Mouse (Mus musculus) midbrain, embryonic 16.5 days (tissue): Measurements from ENCODE around the gene Auts2. TPM values are rescaled to one million over a fixed set of nuclear protein-coding genes. Genes with fewer than 3 reads are reported as not detected.

Source experiments
- ATAC-seq: fragments of 200-750 bp; cut with Nextera tagmentation; 2 replicates; pipeline ENCODE4 v1.8.0; 2017; ENCODE audit warnings: moderate TSS enrichment
- H3K27ac ChIP-seq: fragments of 300-500 bp; sonication (generic); 2 replicates; pipeline ENCODE4 v1.5.1; 2014; ENCODE audit warnings: mild to moderate bottlenecking, low read length, mixed read lengths
- H3K27me3 ChIP-seq: fragments of 300-500 bp; sonication (generic); 2 replicates; pipeline ENCODE4 v1.6.1; 2014; ENCODE audit warnings: low read depth, low read length, mixed read lengths; ENCODE audit not compliant: control insufficient read depth, insufficient read depth
- H3K36me3 ChIP-seq: fragments of 300-500 bp; sonication (generic); 2 replicates; pipeline ENCODE4 v1.6.1; 2014; ENCODE audit warnings: mild to moderate bottlenecking, low read length, moderate library complexity, mixed read lengths; ENCODE audit not compliant: control insufficient read depth, insufficient read depth
- H3K4me1 ChIP-seq: fragments of 300-500 bp; sonication (generic); 2 replicates; pipeline ENCODE4 v1.6.1; 2014; ENCODE audit warnings: mild to moderate bottlenecking, low read length, mixed read lengths; ENCODE audit not compliant: control insufficient read depth, insufficient read depth
- H3K4me2 ChIP-seq: fragments of 300-500 bp; sonication (generic); 2 replicates; pipeline ENCODE4 v1.6.1; 2014; ENCODE audit warnings: mild to moderate bottlenecking, low read length, mixed read lengths
- H3K4me3 ChIP-seq: fragments of 300-500 bp; sonication (generic); 2 replicates; pipeline ENCODE4 v1.5.1; 2014; ENCODE audit warnings: low read depth, mild to moderate bottlenecking, low read length, moderate library complexity, mixed read lengths
- H3K9ac ChIP-seq: fragments of 300-500 bp; sonication (generic); 2 replicates; pipeline ENCODE4 v1.6.1; 2014; ENCODE audit warnings: low read depth, low read length, mixed read lengths
- H3K9me3 ChIP-seq: fragments of 300-500 bp; sonication (generic); replicated peaks from 2 replicates; pipeline ENCODE4 v1.6.1; 2014; ENCODE audit warnings: mild to moderate bottlenecking, low read length, mixed read lengths; ENCODE audit not compliant: control insufficient read depth, poor library complexity, severe bottlenecking
- WGBS: fragments of 180-500 bp; shearing (Covaris S2); extraction: QIAGEN DNeasy Blood & Tissue Kit; methylation state at CpG from one replicate; pipeline ENCODE4 v1.1.7; 2014; 5-methylcytosine and 5-hydroxymethylcytosine counted together
- polyA plus RNA-seq: library from polyadenylated mRNA; unstranded; fragments of >200 nt; fragmentation: Nextera tagmentation; extraction: Ambion mirVana; gene quantifications from 2 replicates; pipeline ENCODE4 v1.2.1, GENCODE M21; 2015

The Auts2 gene
- polyA plus RNA-seq, 1 experiment from 2014 or later: 49.8 TPM

- Histone ChIP-seq H3K9ac (no peak overlapping the region), H3K4me2 (no peak overlapping the region), H3K27ac (no peak overlapping the region), H3K4me1 (peaks cover 16% of the 10 kb centered on the region), H3K27me3 (no peaks in the 10 kb centered on the region), H3K4me3 (no peak overlapping the region), H3K9me3 (no peaks in the 10 kb centered on the region), H3K36me3 (no peaks in the 10 kb centered on the region)
- no peak for ATAC-seq
- 83% methylated on average over 5 of the region's 5 CpGs for WGBS
Measured at GRCm38 (mm10) chr5:131857976-131858375, 685.2 kb downstream of the Auts2 start.

GRCm38 (mm10) chr5:131855358-131855757 lies 687.8 kb downstream of the Auts2 start:
- Histone ChIP-seq H3K4me3 (no peak overlapping the region), H3K4me2 (peak overlapping the region; percentile 23; the same call in 1 of the 2 replicates), H3K27ac (peak overlapping the region; percentile 42; the same call in 1 of the 2 replicates), H3K9ac (no peak overlapping the region), H3K36me3 (no peaks in the 10 kb centered on the region), H3K9me3 (no peaks in the 10 kb centered on the region), H3K4me1 (peaks cover 33% of the 10 kb centered on the region), H3K27me3 (no peaks in the 10 kb centered on the region)
- WGBS: 23% methylated on average over 8 of the region's 8 CpGs
- ATAC-seq: no peak

GRCm38 (mm10) chr5:131851597-131852453 lies 691.3 kb downstream of the Auts2 start:
- Histone ChIP-seq H3K4me2 (peak overlapping the region; percentile 19; the same call in 1 of the 2 replicates), H3K4me1 (peaks cover 32% of the 10 kb centered on the region), H3K27ac (no peak overlapping the region), H3K4me3 (no peak overlapping the region), H3K9me3 (no peaks in the 10 kb centered on the region), H3K9ac (peak overlapping the region; percentile 38; the same call in 1 of the 2 replicates), H3K36me3 (no peaks in the 10 kb centered on the region), H3K27me3 (no peaks in the 10 kb centered on the region)
- 35% methylated on average over 20 of the region's 20 CpGs for WGBS
- ATAC-seq: peak; percentile 50

GRCm38 (mm10) chr5:131850632-131851335 lies 692.4 kb downstream of the Auts2 start:
- no peaks in the 10 kb centered on the region for H3K36me3 ChIP-seq
- no peaks in the 10 kb centered on the region for H3K27me3 ChIP-seq
- H3K27ac ChIP-seq: no peak overlapping the region
- H3K4me1 ChIP-seq: peaks cover 22% of the 10 kb centered on the region
- no peak overlapping the region for H3K4me2 ChIP-seq
- H3K4me3 ChIP-seq: no peak overlapping the region
- ATAC-seq: no peak
- H3K9ac ChIP-seq: no peak overlapping the region
- no peaks in the 10 kb centered on the region for H3K9me3 ChIP-seq
- 63% methylated on average over 8 of the region's 8 CpGs for WGBS

GRCm38 (mm10) chr5:131849644-131850043 lies 693.5 kb downstream of the Auts2 start:
- 67% methylated on average over 3 of the region's 3 CpGs for whole genome bisulfite sequencing
- H3K4me3 ChIP-seq: no peak overlapping the region
- ATAC-seq: no peak

GRCm38 (mm10) chr5:131844519-131844800 lies 698.7 kb downstream of the Auts2 start:
- no peaks in the 10 kb centered on the region for H3K36me3 ChIP-seq
- H3K9ac ChIP-seq: no peak overlapping the region
- H3K9me3 ChIP-seq: no peaks in the 10 kb centered on the region
- no peak overlapping the region for H3K4me2 ChIP-seq
- WGBS: 32% methylated on average over 9 of the region's 9 CpGs
- H3K4me1 ChIP-seq: peaks cover 7% of the 10 kb centered on the region; the same call in 1 of the 2 replicates
- ATAC-seq: no peak
- H3K4me3 ChIP-seq: no peak overlapping the region
- no peak overlapping the region for H3K27ac ChIP-seq
- no peaks in the 10 kb centered on the region for H3K27me3 ChIP-seq

More at GRCm38 (mm10) chr5:131849644-131850043, 693.5 kb downstream of the Auts2 start:
- no peaks in the 10 kb centered on the region for H3K27me3 ChIP-seq
- no peak overlapping the region for H3K9ac ChIP-seq
- H3K4me1 ChIP-seq: peaks cover 16% of the 10 kb centered on the region
- no peaks in the 10 kb centered on the region for H3K9me3 ChIP-seq
- H3K4me2 ChIP-seq: no peak overlapping the region
- no peak overlapping the region for H3K27ac ChIP-seq
- no peaks in the 10 kb centered on the region for H3K36me3 ChIP-seq

- 41% methylated on average over 9 of the region's 9 CpGs for WGBS
- H3K27ac ChIP-seq: no peak overlapping the region
- no peaks in the 10 kb centered on the region for H3K27me3 ChIP-seq
- H3K36me3 ChIP-seq: no peaks in the 10 kb centered on the region
- no peaks in the 10 kb centered on the region for H3K9me3 ChIP-seq
- no peak overlapping the region for H3K4me2 ChIP-seq
- ATAC-seq: no peak
- H3K4me3 ChIP-seq: no peak overlapping the region
- peaks cover 9% of the 10 kb centered on the region; the same call in 1 of the 2 replicates for H3K4me1 ChIP-seq
- no peak overlapping the region for H3K9ac ChIP-seq
Measured at GRCm38 (mm10) chr5:131843766-131844518, 699.2 kb downstream of the Auts2 start.

- Histone ChIP-seq H3K27me3 (no peaks in the 10 kb centered on the region), H3K4me2 (no peak overlapping the region), H3K4me1 (peaks cover 9% of the 10 kb centered on the region; the same call in 1 of the 2 replicates), H3K36me3 (no peaks in the 10 kb centered on the region), H3K9ac (no peak overlapping the region), H3K4me3 (no peak overlapping the region), H3K27ac (no peak overlapping the region), H3K9me3 (no peaks in the 10 kb centered on the region)
- WGBS: 79% methylated on average over 14 of the region's 14 CpGs
- 0 out of 2 replicates have a peak, but pooled peaks have one; percentile 11 for ATAC-seq
Measured at GRCm38 (mm10) chr5:131839657-131840315, 703.4 kb downstream of the Auts2 start.
